Mouse (Mus musculus): ENCODE measurements at regions not wholly inside any gene's neighbourhood (a gene's known extent, or its start where the extent isn't known, plus 50 kb on each side); places are given as distances from the start of the nearest gene placed in this dataset.

GRCm38 (mm10) chr8:118209301-118209700, 74.2 kb upstream of the Cdh13 start:
- DNase-seq (ENCODE audit: low spot score in 2 of 2) = peak in 1 of 2 experiments; percentile 41

DNA sequence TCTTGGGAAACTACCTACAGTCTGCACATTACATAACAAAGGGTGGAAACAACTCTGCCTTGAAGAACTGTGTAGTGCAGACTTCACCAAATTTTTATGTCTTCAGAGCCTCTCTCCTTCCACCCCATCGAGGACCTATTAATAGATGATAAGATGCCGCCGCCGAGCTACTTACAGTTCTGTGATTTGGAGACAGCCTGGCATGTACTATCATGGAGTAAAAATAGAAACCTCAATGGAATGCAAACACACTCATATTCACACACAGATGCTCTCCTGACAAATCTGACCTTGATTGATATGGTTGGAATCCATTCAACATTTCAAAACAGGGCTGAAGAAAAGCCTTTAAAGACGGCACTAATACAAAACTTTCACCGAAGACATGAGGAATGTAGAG, 92.7 kb upstream of the Cdh13 start:
- DNase-seq (ENCODE audit: low spot score in 2 of 2) = no peak

DNA sequence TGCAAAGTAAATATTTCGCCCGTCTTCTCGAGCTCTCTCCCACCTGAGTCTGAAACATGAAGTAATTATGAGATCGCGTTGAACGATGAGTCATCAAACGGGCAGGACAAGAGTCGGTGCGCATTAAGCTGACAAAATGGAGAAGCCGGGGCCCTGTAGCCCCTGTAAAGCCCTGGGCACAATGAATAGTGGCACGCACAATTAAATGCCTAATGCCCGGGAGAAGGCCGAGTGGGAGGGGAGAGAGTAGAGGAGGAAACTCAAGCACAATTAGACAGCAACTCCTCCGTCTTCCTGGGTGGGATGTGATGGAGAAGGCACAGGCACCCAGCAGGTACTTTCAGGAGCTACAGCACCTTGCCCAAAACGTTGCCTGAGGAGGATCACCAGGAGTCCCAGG, 94.3 kb upstream of the Cdh13 start:
- DNase-seq (ENCODE audit: low spot score in 2 of 2) = no peak

- no peak for DNase-seq (ENCODE audit: low spot score in 2 of 2)
Observed at GRCm38 (mm10) chr8:118169001-118169413, 114.5 kb upstream of the Cdh13 start.

DNA sequence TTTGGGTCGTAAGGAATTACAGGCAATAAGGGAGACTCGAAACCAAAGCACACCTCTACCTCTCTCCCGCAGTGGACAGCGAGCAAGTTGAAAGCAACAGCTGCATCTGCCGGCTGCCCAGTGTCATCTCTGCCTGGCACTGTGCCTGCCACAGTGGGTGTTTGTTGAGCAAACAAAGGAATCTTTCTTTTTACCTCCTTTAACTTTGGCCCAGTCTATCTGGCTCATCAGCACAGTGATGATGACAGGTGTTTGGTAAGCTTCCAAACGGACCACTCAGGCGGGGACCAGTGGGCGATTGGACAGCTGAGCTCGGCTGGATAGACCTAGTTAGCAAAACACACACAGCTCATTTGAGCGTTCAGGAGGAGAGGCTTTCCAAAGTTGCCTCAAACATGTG, 121.4 kb upstream of the Cdh13 start:
- no peak for DNase-seq (ENCODE audit: low spot score in 2 of 2)

- no peak for DNase-seq (ENCODE audit: low spot score in 2 of 2)
Observed at GRCm38 (mm10) chr8:118147359-118148205, 136.0 kb upstream of the Cdh13 start.

DNA sequence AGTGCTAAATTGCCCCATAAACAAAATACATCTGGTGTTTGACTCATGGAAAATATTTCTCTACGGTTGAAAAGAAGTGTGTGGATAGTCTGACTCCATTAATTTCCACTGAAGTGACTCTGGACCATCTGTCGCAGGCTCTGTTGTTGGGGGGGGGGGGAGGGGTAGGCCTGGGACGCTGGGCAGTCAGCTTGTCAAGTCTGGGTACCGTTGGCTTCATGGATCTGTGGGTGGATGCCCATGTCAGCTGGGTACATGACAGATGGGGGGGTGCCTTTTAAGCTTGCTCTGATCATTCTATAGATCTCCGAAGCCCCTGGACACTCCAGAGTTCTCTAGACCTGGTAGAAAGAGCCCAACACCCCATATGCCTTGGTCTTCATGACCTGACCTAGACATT, 139.0 kb upstream of the Cdh13 start:
- DNase-seq (ENCODE audit: low spot score in 2 of 2) = no peak

DNA sequence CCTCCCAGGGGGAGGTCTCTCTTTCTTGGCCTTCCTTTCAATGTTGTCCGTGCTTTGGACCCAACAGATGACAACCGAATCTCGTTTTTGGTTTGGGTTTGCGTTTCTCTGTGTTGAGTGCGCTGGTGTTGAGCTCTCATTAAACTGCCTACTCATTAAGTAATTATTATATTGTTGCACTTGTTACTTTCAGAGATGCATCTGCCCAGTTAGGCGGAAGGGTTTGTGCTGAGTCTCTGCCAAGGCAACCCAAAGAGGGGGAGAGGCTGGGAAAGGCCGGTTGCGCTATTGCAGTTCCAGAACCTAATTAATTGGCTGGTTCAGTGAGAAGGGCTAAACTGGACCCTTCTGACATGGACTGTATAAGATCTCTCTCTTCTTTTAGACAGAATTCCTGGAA, 141.2 kb upstream of the Cdh13 start:
- no peak for DNase-seq (ENCODE audit: low spot score in 2 of 2)

DNA sequence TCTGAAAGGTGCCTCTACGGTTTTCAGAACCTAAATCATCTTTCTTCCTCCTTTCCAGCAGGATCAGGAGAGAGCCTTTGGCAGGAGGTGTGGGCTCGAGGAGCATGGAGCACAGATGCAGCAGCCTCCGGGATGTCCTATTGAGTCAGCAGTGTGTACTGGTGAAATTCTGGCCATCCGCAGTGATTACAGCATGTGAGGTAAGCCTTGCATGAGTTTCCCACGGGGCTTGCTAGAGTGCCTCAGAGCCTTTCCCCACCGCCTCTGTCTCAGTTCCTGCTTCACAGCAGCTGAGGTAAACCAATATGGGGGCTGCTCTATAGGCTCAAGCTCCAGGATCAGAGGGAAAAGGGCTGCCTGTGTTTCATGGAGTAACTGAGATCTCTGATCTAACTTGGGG, 143.6 kb upstream of the Cdh13 start:
- DNase-seq (ENCODE audit: low spot score in 2 of 2) = no peak

DNA sequence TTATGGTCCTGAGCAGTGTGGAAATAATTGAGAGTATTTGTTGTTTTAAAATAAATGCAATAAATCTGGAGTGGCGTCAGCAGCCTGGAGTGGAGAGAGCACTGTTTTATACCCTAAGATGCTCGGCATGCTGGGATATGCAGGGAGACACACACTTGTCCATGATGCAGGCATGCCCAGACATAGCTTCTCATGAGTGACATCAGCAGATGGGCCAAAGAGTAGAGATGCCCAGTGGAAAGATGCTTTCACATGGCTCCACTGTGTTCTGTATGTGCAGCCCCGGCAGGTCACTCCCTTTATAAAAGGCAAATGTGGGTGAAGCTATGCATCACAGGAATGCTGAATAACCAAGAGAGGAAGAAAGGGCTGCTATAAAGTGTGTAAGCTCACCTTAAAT, 145.7 kb upstream of the Cdh13 start:
- DNase-seq (ENCODE audit: low spot score in 2 of 2) = no peak

- no peak for DNase-seq (ENCODE audit: low spot score in 2 of 2)
Observed at GRCm38 (mm10) chr8:118124993-118125392, 158.5 kb upstream of the Cdh13 start.

- DNase-seq (ENCODE audit: low spot score in 2 of 2) = no peak
Observed at GRCm38 (mm10) chr8:118114253-118114652, 169.3 kb upstream of the Cdh13 start.

- DNase-seq (ENCODE audit: low spot score in 2 of 2) = no peak
Observed at GRCm38 (mm10) chr8:118104464-118105050, 179.0 kb upstream of the Cdh13 start.

GRCm38 (mm10) chr8:118101346-118101745, 182.2 kb upstream of the Cdh13 start:
- DNase-seq (ENCODE audit: low spot score in 2 of 2) = no peak

- no peak for DNase-seq (ENCODE audit: low spot score in 2 of 2)
Observed at GRCm38 (mm10) chr8:118062736-118063135, 220.8 kb upstream of the Cdh13 start.

DNA sequence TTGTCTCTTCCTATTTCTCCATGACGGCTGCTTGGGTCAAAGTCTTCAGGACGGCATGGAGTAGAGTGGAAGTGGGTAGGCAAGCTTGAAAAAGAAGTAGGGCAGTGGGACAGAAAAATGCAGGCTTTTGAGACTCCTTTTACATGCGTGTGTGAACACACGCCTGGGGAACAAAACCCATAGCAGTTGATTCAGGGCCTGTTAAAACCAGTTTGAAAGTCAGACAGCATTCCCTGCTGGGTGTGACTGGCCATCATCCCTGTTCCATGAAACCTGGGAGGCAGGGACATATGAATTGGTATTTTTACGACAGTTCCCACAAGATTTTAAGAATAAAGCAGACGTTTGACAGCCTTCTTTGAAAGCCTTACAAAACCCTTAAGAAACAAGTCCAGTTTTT, 226.8 kb upstream of the Cdh13 start:
- DNase-seq (ENCODE audit: low spot score in 2 of 2) = no peak

- DNase-seq (ENCODE audit: low spot score in 2 of 2) = no peak
Observed at GRCm38 (mm10) chr8:118055536-118055935, 228.0 kb upstream of the Cdh13 start.

DNA sequence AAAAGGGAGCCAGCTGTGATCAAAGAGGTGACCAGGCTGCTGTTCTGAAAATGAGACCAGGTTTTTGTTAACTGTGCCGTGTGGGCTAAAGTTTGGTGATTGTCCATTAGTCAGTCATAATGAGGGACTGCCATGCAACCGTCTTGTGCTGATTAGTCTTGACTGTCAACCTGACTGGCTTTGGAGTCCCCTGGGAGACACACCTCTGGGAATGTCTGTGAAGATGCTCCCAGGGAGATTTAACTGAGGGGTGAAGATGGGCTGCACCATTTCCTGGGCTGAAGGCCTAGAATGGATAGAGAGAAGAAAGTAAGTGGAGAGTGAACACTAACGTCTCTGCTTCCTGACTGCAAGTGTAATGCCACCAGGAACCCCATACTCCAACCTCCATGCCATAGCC, 233.1 kb upstream of the Cdh13 start:
- DNase-seq (ENCODE audit: low spot score in 2 of 2) = no peak

DNA sequence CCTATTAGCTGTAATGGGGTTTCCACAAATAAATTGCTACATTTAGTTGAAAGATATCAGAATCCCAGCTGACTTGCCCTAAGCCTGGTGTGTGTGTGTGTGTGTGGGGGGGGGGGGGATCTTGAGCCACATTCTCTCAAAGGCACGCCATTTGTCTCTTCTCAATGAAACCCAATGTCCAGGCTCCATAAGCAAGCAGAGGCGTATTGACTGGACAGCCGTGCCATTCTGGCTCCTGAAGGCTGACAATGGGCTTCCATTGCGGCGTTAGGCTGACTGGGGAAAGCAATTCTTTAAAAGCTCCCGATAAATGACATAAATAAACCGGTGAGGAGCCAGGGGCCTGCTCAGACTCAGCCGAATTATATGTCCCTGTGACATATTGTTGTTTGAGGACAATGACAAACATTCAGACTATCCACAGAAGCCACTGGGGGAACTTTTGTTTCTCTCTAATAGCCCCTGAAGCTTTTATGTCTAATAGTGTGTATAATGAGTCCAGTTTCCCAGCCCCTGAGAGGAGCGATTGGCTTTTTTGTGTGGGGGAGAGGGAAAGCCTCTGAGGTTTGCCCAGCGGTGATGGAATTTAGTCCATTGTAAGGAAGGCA, 240.6 kb upstream of the Mphosph6 start:
- no peak for DNase-seq (ENCODE audit: low spot score in 2 of 2)

- no peak for DNase-seq (ENCODE audit: low spot score in 2 of 2)
Observed at GRCm38 (mm10) chr8:118041253-118041652, 239.5 kb upstream of the Mphosph6 start.

DNA sequence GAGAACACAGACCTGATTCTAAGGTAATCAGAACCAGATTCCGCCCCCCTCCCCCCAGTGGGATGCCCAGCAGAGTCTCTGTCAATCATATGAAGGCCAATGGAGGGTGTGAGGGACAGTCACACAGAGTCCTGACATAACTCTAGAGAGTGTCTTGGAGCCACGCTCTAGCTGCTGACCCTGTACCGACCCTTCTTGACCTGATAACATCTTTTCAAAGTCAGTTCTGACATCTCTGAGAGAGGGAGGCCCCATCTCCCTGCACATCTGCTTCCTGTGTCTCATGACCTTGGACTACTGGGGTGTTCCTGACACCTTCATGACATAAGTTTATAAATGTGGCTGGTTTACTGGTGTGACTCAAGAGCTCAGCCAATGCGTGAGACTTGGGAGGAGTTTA, 236.1 kb upstream of the Mphosph6 start:
- DNase-seq (ENCODE audit: low spot score in 2 of 2) = no peak

GRCm38 (mm10) chr8:118034051-118034450, 232.3 kb upstream of the Mphosph6 start:
- DNase-seq (ENCODE audit: low spot score in 2 of 2) = no peak

DNA sequence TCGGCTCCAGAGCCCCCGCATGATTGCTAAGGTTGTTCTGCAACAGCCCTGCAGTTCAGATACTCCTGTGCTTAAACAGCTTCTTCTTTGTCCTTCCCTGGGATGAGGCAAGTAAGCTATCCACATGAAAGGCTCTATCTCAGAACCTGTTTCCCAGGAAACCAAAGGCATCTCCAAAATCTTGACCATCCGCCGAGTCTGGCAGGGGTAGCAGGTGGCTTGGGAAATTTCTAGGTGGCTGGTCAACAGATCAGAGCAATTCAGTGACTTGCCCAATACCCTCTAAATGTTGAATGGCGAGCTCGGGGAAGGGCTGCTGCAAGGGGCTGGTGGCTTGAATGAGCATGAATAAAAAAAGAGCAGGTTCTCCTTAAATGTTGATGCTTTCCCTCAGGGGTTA, 229.7 kb upstream of the Mphosph6 start:
- DNase-seq (ENCODE audit: low spot score in 2 of 2) = no peak
